Mouse (Mus musculus) monocyte, adult 59 days (primary cell): ENCODE measurements around the gene Grm1. TPM values are rescaled to one million over a fixed set of nuclear protein-coding genes. Genes with fewer than 3 reads are reported as not detected.

Experiments used
- total RNA-seq, 2 experiments: library from RNA; stranded (reverse); gene quantifications; one replicate each; pipeline ENCODE4 v1.2.4; 2023

The Grm1 gene
- total RNA-seq, result not detected

GRCm38 (mm10) chr10:11081611-11082398 lies at the start of gene Grm1:
Gene Grm1, minus strand, starts transcription at chr10:11082356.

GRCm38 (mm10) chr10:10681048-10681447 lies 401.1 kb downstream of the Grm1 start, which contains the start of gene Gm10944:
Gene Gm10944, plus strand, starts transcription at chr10:10681348.

Other genes starting within 250 kb of the Grm1 start
- 10 to 100 TPM; 19.1 to 25.4 TPM for gene Shprh, start 67.1 kb upstream of the Grm1 start, total RNA-seq
- gene Fbxo30, start 199.0 kb upstream of the Grm1 start, total RNA-seq, result 10 to 100 TPM; 29.8 to 33.1 TPM